Mouse (Mus musculus): Measurements from ENCODE around the gene Atp10b. TPM values are rescaled to one million over a fixed set of nuclear protein-coding genes. Genes with fewer than 3 reads are reported as not detected.
"Not testable (repeated sequence)": the region's sequence is repeated elsewhere in the genome, so short reads cannot be mapped to it uniquely, and the experiment has no call there.

The Atp10b gene
- polyA plus RNA-seq (2016; fragmentation: Nextera tagmentation; extraction: Ambion mirVana), result 0.05 TPM in 1 of 2 replicates, not detected in the other

GRCm38 (mm10) chr11:43149577-43149976 is at the start of gene Atp10b:
Gene Atp10b, plus strand, starts transcription at chr11:43149877.
- H3K9me3 ChIP-seq, result no peaks in the 10 kb centered on the region
- 71% methylated on average over 1 of the region's 1 CpGs for WGBS

GRCm38 (mm10) chr11:43101357-43101756 is 48.3 kb upstream of the Atp10b start:
- H3K36me3 ChIP-seq (replicated peaks), result no peaks in the 10 kb centered on the region
- WGBS, result 89% methylated on average over 1 of the region's 1 CpGs
- no peaks in the 10 kb centered on the region for H3K27me3 ChIP-seq (ENCODE audit: poor library complexity, severe bottlenecking)
- no peaks in the 10 kb centered on the region for H3K4me1 ChIP-seq
- DNase-seq (ENCODE audit: extremely low spot score, low spot score), result no peak
- H3K9me3 ChIP-seq, result no peaks in the 10 kb centered on the region
- no peak overlapping the region for H3K27ac ChIP-seq
- no peak overlapping the region for H3K4me3 ChIP-seq

More at GRCm38 (mm10) chr11:43149577-43149976, at the start of gene Atp10b:
- Histone ChIP-seq H3K27ac (no peak within 1 kb of the TSS), H3K4me3 (no peak within 1 kb of the TSS), H3K27me3 (ENCODE audit: poor library complexity, severe bottlenecking) (no peaks in the 10 kb centered on the region), H3K4me1 (no peaks in the 10 kb centered on the region), H3K36me3 (replicated peaks) (no peaks in the 10 kb centered on the region)
- no peak for DNase-seq (ENCODE audit: extremely low spot score, low spot score)

GRCm38 (mm10) chr11:43125908-43126477 is 23.7 kb upstream of the Atp10b start:
- no peaks in the 10 kb centered on the region for H3K27me3 ChIP-seq (ENCODE audit: poor library complexity, severe bottlenecking)
- 0 out of 2 replicates have a peak, but pooled peaks cover 4% of the 10 kb centered on the region for H3K9me3 ChIP-seq
- DNase-seq (ENCODE audit: extremely low spot score, low spot score), result no peak
- no peak overlapping the region for H3K27ac ChIP-seq
- 87% methylated on average over 4 of the region's 4 CpGs for WGBS
- no peaks in the 10 kb centered on the region for H3K36me3 ChIP-seq (replicated peaks)
- no peaks in the 10 kb centered on the region for H3K4me1 ChIP-seq
- no peak overlapping the region for H3K4me3 ChIP-seq

GRCm38 (mm10) chr11:43126573-43126972 is 23.1 kb upstream of the Atp10b start:
- not testable (repeated sequence) for DNase-seq (ENCODE audit: extremely low spot score, low spot score); H3K36me3 ChIP-seq (replicated peaks)

GRCm38 (mm10) chr11:43141296-43141695 is 8.4 kb upstream of the Atp10b start:
- H3K4me1 ChIP-seq, result peaks cover 11% of the 10 kb centered on the region
- 95% methylated on average over 1 of the region's 1 CpGs for WGBS
- no peaks in the 10 kb centered on the region for H3K9me3 ChIP-seq
- H3K27ac ChIP-seq, result no peak overlapping the region
- H3K36me3 ChIP-seq (replicated peaks), result no peaks in the 10 kb centered on the region
- no peaks in the 10 kb centered on the region for H3K27me3 ChIP-seq (ENCODE audit: poor library complexity, severe bottlenecking)
- H3K4me3 ChIP-seq, result no peak overlapping the region
- no peak for DNase-seq (ENCODE audit: extremely low spot score, low spot score)

More at GRCm38 (mm10) chr11:43126573-43126972, 23.1 kb upstream of the Atp10b start:
- H3K9me3 ChIP-seq; H3K4me1 ChIP-seq; H3K27me3 ChIP-seq (ENCODE audit: poor library complexity, severe bottlenecking); H3K4me3 ChIP-seq; H3K27ac ChIP-seq: not testable (repeated sequence)
- WGBS, result 83% methylated on average over 12 of the region's 12 CpGs

GRCm38 (mm10) chr11:43142811-43143210 is 6.9 kb upstream of the Atp10b start:
- Histone ChIP-seq H3K9me3 (no peaks in the 10 kb centered on the region), H3K27ac (no peak overlapping the region), H3K27me3 (ENCODE audit: poor library complexity, severe bottlenecking) (no peaks in the 10 kb centered on the region), H3K4me1 (peaks cover 11% of the 10 kb centered on the region), H3K36me3 (replicated peaks) (no peaks in the 10 kb centered on the region), H3K4me3 (no peak overlapping the region)
- 88% methylated on average over 1 of the region's 1 CpGs for WGBS
- no peak for DNase-seq (ENCODE audit: extremely low spot score, low spot score)

- Histone ChIP-seq H3K9me3 (no peaks in the 10 kb centered on the region), H3K27me3 (ENCODE audit: poor library complexity, severe bottlenecking) (no peaks in the 10 kb centered on the region), H3K4me3 (no peak overlapping the region), H3K36me3 (replicated peaks) (no peaks in the 10 kb centered on the region), H3K27ac (no peak overlapping the region), H3K4me1 (peaks cover 11% of the 10 kb centered on the region)
- 88% methylated on average over 1 of the region's 1 CpGs for WGBS
- DNase-seq (ENCODE audit: extremely low spot score, low spot score), result no peak
Observed at GRCm38 (mm10) chr11:43144178-43144577, 5.5 kb upstream of the Atp10b start.

- not testable (repeated sequence) for H3K9me3 ChIP-seq; H3K4me3 ChIP-seq; H3K27me3 ChIP-seq (ENCODE audit: poor library complexity, severe bottlenecking); H3K27ac ChIP-seq; H3K36me3 ChIP-seq (replicated peaks); H3K4me1 ChIP-seq; DNase-seq (ENCODE audit: extremely low spot score, low spot score)
- 78% methylated on average over 2 of the region's 2 CpGs for WGBS
Observed at GRCm38 (mm10) chr11:43144882-43145281, 4.8 kb upstream of the Atp10b start.

- no peaks in the 10 kb centered on the region for H3K9me3 ChIP-seq
- H3K36me3 ChIP-seq (replicated peaks), result no peaks in the 10 kb centered on the region
- H3K4me3 ChIP-seq, result no peak overlapping the region
- 57% methylated on average over 2 of the region's 2 CpGs for WGBS
- H3K27ac ChIP-seq, result no peak overlapping the region
- no peak for DNase-seq (ENCODE audit: extremely low spot score, low spot score)
- H3K27me3 ChIP-seq (ENCODE audit: poor library complexity, severe bottlenecking), result no peaks in the 10 kb centered on the region
- no peaks in the 10 kb centered on the region for H3K4me1 ChIP-seq
Observed at GRCm38 (mm10) chr11:43147380-43147779, 2.3 kb upstream of the Atp10b start.

GRCm38 (mm10) chr11:43148341-43148740 is 1.3 kb upstream of the Atp10b start:
- Histone ChIP-seq H3K27ac (no peak overlapping the region), H3K27me3 (ENCODE audit: poor library complexity, severe bottlenecking) (no peaks in the 10 kb centered on the region)

GRCm38 (mm10) chr11:43155004-43155403 is 5.3 kb downstream of the Atp10b start:
- no peaks in the 10 kb centered on the region for H3K27me3 ChIP-seq (ENCODE audit: poor library complexity, severe bottlenecking)
- WGBS, result 89% methylated on average over 1 of the region's 1 CpGs
- no peak overlapping the region for H3K27ac ChIP-seq
- no peaks in the 10 kb centered on the region for H3K36me3 ChIP-seq (replicated peaks)
- H3K9me3 ChIP-seq, result no peaks in the 10 kb centered on the region
- H3K4me3 ChIP-seq, result no peak overlapping the region
- DNase-seq (ENCODE audit: extremely low spot score, low spot score), result no peak
- no peaks in the 10 kb centered on the region for H3K4me1 ChIP-seq

More at GRCm38 (mm10) chr11:43148341-43148740, 1.3 kb upstream of the Atp10b start:
- 95% methylated on average over 1 of the region's 1 CpGs for WGBS
- Histone ChIP-seq H3K4me1 (no peaks in the 10 kb centered on the region), H3K9me3 (no peaks in the 10 kb centered on the region), H3K4me3 (no peak overlapping the region), H3K36me3 (replicated peaks) (no peaks in the 10 kb centered on the region)
- DNase-seq (ENCODE audit: extremely low spot score, low spot score), result no peak

- DNase-seq (ENCODE audit: extremely low spot score, low spot score), result no peak
- H3K4me1 ChIP-seq, result no peaks in the 10 kb centered on the region
- no peaks in the 10 kb centered on the region for H3K36me3 ChIP-seq (replicated peaks)
- H3K27me3 ChIP-seq (ENCODE audit: poor library complexity, severe bottlenecking), result no peaks in the 10 kb centered on the region
- H3K9me3 ChIP-seq, result no peaks in the 10 kb centered on the region
- H3K4me3 ChIP-seq, result no peak overlapping the region
- no peak overlapping the region for H3K27ac ChIP-seq
- 74% methylated on average over 2 of the region's 2 CpGs for WGBS
Observed at GRCm38 (mm10) chr11:43155417-43155816, 5.7 kb downstream of the Atp10b start.

GRCm38 (mm10) chr11:43158814-43159213 is 9.1 kb downstream of the Atp10b start:
- WGBS, result 57% methylated on average over 1 of the region's 1 CpGs
- Histone ChIP-seq H3K9me3 (no peaks in the 10 kb centered on the region), H3K4me3 (no peak overlapping the region), H3K36me3 (replicated peaks) (no peaks in the 10 kb centered on the region), H3K27me3 (ENCODE audit: poor library complexity, severe bottlenecking) (no peaks in the 10 kb centered on the region), H3K27ac (no peak overlapping the region), H3K4me1 (no peaks in the 10 kb centered on the region)
- no peak for DNase-seq (ENCODE audit: extremely low spot score, low spot score)

All from forebrain, embryonic 10.5 days (tissue).